Mouse (Mus musculus) neural tube, embryonic 11.5 days (tissue): ENCODE measurements around the gene Rbp1. TPM values are rescaled to one million over a fixed set of nuclear protein-coding genes. Genes with fewer than 3 reads are reported as not detected.

ENCODE experiments used
- ATAC-seq: fragments of 200-750 bp; cut with Nextera tagmentation; 2 replicates; pipeline ENCODE4 v1.8.0; 2017; ENCODE audit warnings: moderate number of reproducible peaks, mild to moderate bottlenecking, moderate TSS enrichment, moderate library complexity; ENCODE audit not compliant: insufficient read depth, low FRiP score, low TSS enrichment
- DNase-seq: peaks from one replicate; pipeline ENCODE4 v3.0.0-alpha.2; 2015; ENCODE audit warnings: low spot score
- H3K27ac ChIP-seq: fragments of 300-500 bp; sonication (generic); 2 replicates; pipeline ENCODE4 v1.5.1; 2014; ENCODE audit warnings: low read depth, mild to moderate bottlenecking, low read length
- H3K27me3 ChIP-seq: fragments of 300-500 bp; sonication (generic); 2 replicates; pipeline ENCODE4 v1.6.1; 2014; ENCODE audit warnings: mild to moderate bottlenecking, low read length, mixed read lengths; ENCODE audit not compliant: control insufficient read depth, insufficient read depth
- H3K36me3 ChIP-seq: fragments of 300-500 bp; sonication (generic); 2 replicates; pipeline ENCODE4 v1.6.1; 2014; ENCODE audit warnings: mild to moderate bottlenecking, low read length, moderate library complexity, mixed read lengths; ENCODE audit not compliant: control insufficient read depth, insufficient read depth
- H3K4me1 ChIP-seq: fragments of 300-500 bp; sonication (generic); 2 replicates; pipeline ENCODE4 v1.6.1; 2014; ENCODE audit warnings: low read length, mixed read lengths; ENCODE audit not compliant: control insufficient read depth, insufficient read depth
- H3K4me2 ChIP-seq: fragments of 300-500 bp; sonication (generic); 2 replicates; pipeline ENCODE4 v1.6.1; 2014; ENCODE audit warnings: low read depth, mild to moderate bottlenecking, moderate library complexity
- H3K4me3 ChIP-seq: fragments of 300-500 bp; sonication (generic); 2 replicates; pipeline ENCODE4 v1.5.1; 2014; ENCODE audit warnings: low read depth, low read length
- H3K9ac ChIP-seq: fragments of 300-500 bp; sonication (generic); 2 replicates; pipeline ENCODE4 v1.6.1; 2014; ENCODE audit warnings: mild to moderate bottlenecking, low read length
- H3K9me3 ChIP-seq: fragments of 300-500 bp; sonication (generic); 2 replicates; pipeline ENCODE4 v1.6.1; 2016; ENCODE audit warnings: low read length; ENCODE audit not compliant: control insufficient read depth
- WGBS: fragments of 180-500 bp; shearing (Covaris S2); extraction: QIAGEN DNeasy Blood & Tissue Kit; methylation state at CpG from one replicate; pipeline ENCODE4 v1.1.7; 2014; 5-methylcytosine and 5-hydroxymethylcytosine counted together
- polyA plus RNA-seq: library from polyadenylated mRNA; unstranded; fragments of >200 nt; fragmentation: Nextera tagmentation; extraction: Ambion mirVana; gene quantifications from 2 replicates; pipeline ENCODE4 v1.2.1, GENCODE M21; 2014

The Rbp1 gene
- polyA plus RNA-seq, 1 experiment from 2014 or later, result 194 TPM

- no peaks in the 10 kb centered on the region for H3K9me3 ChIP-seq
- no peak overlapping the region for H3K4me3 ChIP-seq
- ATAC-seq (no peak), DNase-seq (no peak)
- no peaks in the 10 kb centered on the region for H3K4me1 ChIP-seq
- WGBS, result 88% methylated on average over 1 of the region's 1 CpGs
- H3K36me3 ChIP-seq, result no peaks in the 10 kb centered on the region
- no peak overlapping the region for H3K27ac ChIP-seq
- H3K9ac ChIP-seq, result no peak overlapping the region
- no peaks in the 10 kb centered on the region for H3K27me3 ChIP-seq
- no peak overlapping the region for H3K4me2 ChIP-seq
These were observed 28.2 kb downstream of the Rbp1 start for GRCm38 (mm10) chr9:98450976-98451375.

- H3K9me3 ChIP-seq, result no peaks in the 10 kb centered on the region
- H3K4me1 ChIP-seq, result no peaks in the 10 kb centered on the region
- H3K4me2 ChIP-seq, result no peak overlapping the region
- WGBS, result 75% methylated on average over 2 of the region's 2 CpGs
- no peaks in the 10 kb centered on the region for H3K27me3 ChIP-seq
- H3K36me3 ChIP-seq, result no peaks in the 10 kb centered on the region
- H3K27ac ChIP-seq, result no peak overlapping the region
- no peak overlapping the region for H3K4me3 ChIP-seq
- no peak overlapping the region for H3K9ac ChIP-seq
- no peak for DNase-seq
- ATAC-seq, result no peak
These were observed 43.9 kb downstream of the Rbp1 start for GRCm38 (mm10) chr9:98466709-98467108.

GRCm38 (mm10) chr9:98480172-98480749, 57.5 kb downstream of the Rbp1 start:
- Histone ChIP-seq H3K27me3 (no peaks in the 10 kb centered on the region), H3K4me3 (no peak overlapping the region)
- WGBS, result 92% methylated on average over 2 of the region's 2 CpGs

GRCm38 (mm10) chr9:98482256-98482655, 59.5 kb downstream of the Rbp1 start:
- DNase-seq (no peak), ATAC-seq (no peak)
- 66% methylated on average over 4 of the region's 4 CpGs for WGBS
- no peak overlapping the region for H3K27ac ChIP-seq
- no peak overlapping the region for H3K4me2 ChIP-seq
- no peaks in the 10 kb centered on the region for H3K4me1 ChIP-seq
- H3K9ac ChIP-seq, result no peak overlapping the region
- H3K27me3 ChIP-seq, result no peaks in the 10 kb centered on the region
- no peaks in the 10 kb centered on the region for H3K9me3 ChIP-seq
- H3K36me3 ChIP-seq, result no peaks in the 10 kb centered on the region
- no peak overlapping the region for H3K4me3 ChIP-seq

More at GRCm38 (mm10) chr9:98480172-98480749, 57.5 kb downstream of the Rbp1 start:
- Histone ChIP-seq H3K9me3 (no peaks in the 10 kb centered on the region), H3K36me3 (no peaks in the 10 kb centered on the region), H3K4me2 (no peak overlapping the region), H3K27ac (no peak overlapping the region), H3K4me1 (no peaks in the 10 kb centered on the region), H3K9ac (no peak overlapping the region)
- ATAC-seq (no peak), DNase-seq (no peak)

- ATAC-seq (no peak), DNase-seq (no peak)
- Histone ChIP-seq H3K4me3 (no peak overlapping the region), H3K9ac (no peak overlapping the region), H3K4me2 (no peak overlapping the region), H3K9me3 (no peaks in the 10 kb centered on the region), H3K4me1 (no peaks in the 10 kb centered on the region), H3K27ac (no peak overlapping the region), H3K27me3 (no peaks in the 10 kb centered on the region), H3K36me3 (no peaks in the 10 kb centered on the region)
- WGBS, result 82% methylated on average over 7 of the region's 7 CpGs
These were observed 62.3 kb downstream of the Rbp1 start for GRCm38 (mm10) chr9:98485020-98485419.

GRCm38 (mm10) chr9:98485815-98486214, 63.1 kb downstream of the Rbp1 start, which contains the start of gene Rbp2:
Rbp2 (plus strand) TSS chr9:98486115.
- DNase-seq (no peak), ATAC-seq (no peak)
- 91% methylated on average over 3 of the region's 3 CpGs for WGBS
- H3K9me3 ChIP-seq, result no peaks in the 10 kb centered on the region
- H3K9ac ChIP-seq, result no peak within 1 kb of the TSS
- no peak within 1 kb of the TSS for H3K4me2 ChIP-seq
- no peaks in the 10 kb centered on the region for H3K4me1 ChIP-seq
- no peaks in the 10 kb centered on the region for H3K36me3 ChIP-seq
- no peaks in the 10 kb centered on the region for H3K27me3 ChIP-seq
- H3K4me3 ChIP-seq, result no peak within 1 kb of the TSS
- no peak within 1 kb of the TSS for H3K27ac ChIP-seq

GRCm38 (mm10) chr9:98487273-98487672, 64.5 kb downstream of the Rbp1 start:
- no peak overlapping the region for H3K4me3 ChIP-seq
- H3K4me2 ChIP-seq, result no peak overlapping the region
- WGBS, result 80% methylated on average over 6 of the region's 6 CpGs
- H3K9me3 ChIP-seq, result no peaks in the 10 kb centered on the region
- DNase-seq (no peak), ATAC-seq (no peak)
- no peak overlapping the region for H3K27ac ChIP-seq
- no peak overlapping the region for H3K9ac ChIP-seq
- no peaks in the 10 kb centered on the region for H3K27me3 ChIP-seq
- H3K4me1 ChIP-seq, result no peaks in the 10 kb centered on the region
- no peaks in the 10 kb centered on the region for H3K36me3 ChIP-seq

- Histone ChIP-seq H3K36me3 (no peaks in the 10 kb centered on the region), H3K4me1 (no peaks in the 10 kb centered on the region), H3K27me3 (no peaks in the 10 kb centered on the region), H3K9me3 (no peaks in the 10 kb centered on the region), H3K27ac (no peak overlapping the region), H3K4me2 (no peak overlapping the region), H3K4me3 (no peak overlapping the region), H3K9ac (no peak overlapping the region)
- ATAC-seq (no peak), DNase-seq (no peak)
- WGBS, result 76% methylated on average over 4 of the region's 4 CpGs
These were observed 66.8 kb downstream of the Rbp1 start for GRCm38 (mm10) chr9:98489532-98489931.

- no peaks in the 10 kb centered on the region for H3K36me3 ChIP-seq
- H3K9me3 ChIP-seq, result no peaks in the 10 kb centered on the region
- DNase-seq, result no peak
- no peak overlapping the region for H3K4me2 ChIP-seq
- no peak overlapping the region for H3K9ac ChIP-seq
- no peaks in the 10 kb centered on the region for H3K4me1 ChIP-seq
- no peak overlapping the region for H3K27ac ChIP-seq
- ATAC-seq, result no peak
- WGBS, result 52% methylated on average over 4 of the region's 4 CpGs
- H3K4me3 ChIP-seq, result no peak overlapping the region
- H3K27me3 ChIP-seq, result no peaks in the 10 kb centered on the region
These were observed 67.4 kb downstream of the Rbp1 start for GRCm38 (mm10) chr9:98490128-98490527.
